Mouse (Mus musculus) R1 (cell line): ENCODE measurements around the gene Gng8.

Source experiments
- DNase-seq: peaks from one replicate; pipeline ENCODE4 v3.0.0-alpha.2; 2018; ENCODE audit warnings: low read depth, low spot score

The Gng8 gene

GRCm38 (mm10) chr7:16891641-16892351 lies at the start of gene Gng8:
TSS of gene Gng8 (plus strand) at chr7:16891786.
- DNase-seq = peak; percentile 93

GRCm38 (mm10) chr7:16842645-16843063 lies 48.9 kb upstream of the Gng8 start, which contains the start of gene Prkd2:
TSS of gene Prkd2 (plus strand) at chr7:16842902.
- peak; percentile 83 for DNase-seq

- no peak for DNase-seq
Measured at GRCm38 (mm10) chr7:16843441-16844171, 48.0 kb upstream of the Gng8 start.

DNA sequence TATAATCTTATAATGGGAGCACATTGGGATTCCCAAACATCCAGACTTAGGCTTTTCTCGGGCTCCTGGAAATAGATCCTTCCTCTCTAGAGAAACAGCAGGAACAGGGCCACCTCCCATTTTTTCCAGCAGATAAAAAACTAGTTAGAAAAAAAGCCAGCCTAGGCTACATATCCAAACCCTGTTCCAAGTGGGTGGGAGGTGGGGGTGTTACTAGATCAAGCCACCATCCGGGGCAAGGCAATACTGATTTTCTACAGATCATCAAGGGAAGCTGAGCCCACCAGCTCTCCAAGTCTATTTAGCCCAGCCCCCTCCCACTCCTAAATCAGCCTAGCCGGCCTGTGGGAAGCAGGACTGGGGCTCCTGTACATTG lies 46.9 kb upstream of the Gng8 start:
- DNase-seq = no peak

DNA sequence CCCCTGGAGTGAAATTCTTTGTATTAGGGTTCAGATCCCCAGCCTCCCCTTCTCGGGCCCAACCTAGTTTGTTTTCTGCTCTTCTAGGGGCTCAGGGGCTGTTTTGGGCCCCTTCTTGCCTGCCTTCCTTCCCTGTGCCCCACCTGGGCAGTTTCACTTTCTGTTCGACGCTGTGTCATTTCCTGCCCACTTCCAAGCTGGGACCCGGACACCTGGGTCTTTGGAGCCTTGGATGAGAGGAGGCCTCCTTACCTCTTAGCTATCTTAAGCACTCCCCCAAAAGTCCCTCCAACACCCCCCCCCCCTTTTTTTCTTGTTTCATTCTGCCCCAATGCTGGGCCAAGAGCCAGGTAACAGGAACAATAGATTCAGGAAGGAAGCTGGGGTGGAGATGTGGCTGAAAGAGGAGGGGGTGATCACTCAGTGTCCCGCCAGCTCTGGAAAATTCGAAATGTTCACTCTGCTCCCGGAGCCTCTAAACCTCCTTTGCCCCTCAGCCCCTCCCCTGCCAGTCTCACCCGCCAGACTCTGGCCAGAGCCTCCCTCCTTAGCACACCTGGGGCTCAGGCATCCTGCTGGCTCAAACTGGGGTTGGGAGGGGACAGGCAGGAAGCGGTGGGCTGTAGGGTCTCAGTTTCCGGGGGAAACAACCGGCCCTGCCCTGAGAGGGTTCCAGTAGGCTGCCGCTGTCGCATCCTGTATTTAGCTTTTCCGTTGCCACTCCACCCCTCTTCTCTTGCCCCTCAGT lies 46.3 kb upstream of the Gng8 start:
- DNase-seq = no peak

- peak; percentile 37 for DNase-seq
Measured at GRCm38 (mm10) chr7:16845820-16846167, 45.8 kb upstream of the Gng8 start.

- DNase-seq = no peak
Measured at GRCm38 (mm10) chr7:16846775-16847174, 44.8 kb upstream of the Gng8 start.

- DNase-seq = no peak
Measured at GRCm38 (mm10) chr7:16847507-16847906, 44.1 kb upstream of the Gng8 start.

GRCm38 (mm10) chr7:16848579-16848978 lies 43.0 kb upstream of the Gng8 start:
- peak; percentile 73 for DNase-seq

- no peak for DNase-seq
Measured at GRCm38 (mm10) chr7:16851636-16852035, 40.0 kb upstream of the Gng8 start.

DNA sequence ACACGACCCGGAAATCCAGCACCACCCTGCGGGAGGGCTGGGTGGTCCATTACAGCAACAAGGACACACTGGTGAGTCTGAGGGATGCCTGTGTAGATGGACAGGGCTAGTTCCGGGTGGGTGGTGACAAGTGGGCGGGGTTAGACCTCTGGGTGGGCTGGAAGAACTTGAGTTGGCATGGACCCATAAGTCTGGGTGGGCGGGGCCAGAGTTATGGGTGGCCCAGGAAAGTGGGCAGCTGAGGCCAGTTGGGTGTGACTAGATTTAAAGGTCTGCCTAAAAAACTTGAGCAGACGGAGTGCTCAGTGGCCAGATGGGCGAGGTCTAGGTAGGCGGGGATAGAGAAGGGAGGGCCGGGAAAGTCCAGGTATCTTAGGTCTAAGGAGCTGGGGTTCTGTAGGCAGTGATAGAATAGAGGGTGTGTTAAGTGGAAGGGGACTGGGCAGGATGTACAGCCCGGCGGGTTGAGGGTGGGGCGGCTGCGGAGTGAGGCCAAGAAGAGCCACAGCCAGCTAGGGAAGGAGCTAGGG lies 38.2 kb upstream of the Gng8 start:
- no peak for DNase-seq

DNA sequence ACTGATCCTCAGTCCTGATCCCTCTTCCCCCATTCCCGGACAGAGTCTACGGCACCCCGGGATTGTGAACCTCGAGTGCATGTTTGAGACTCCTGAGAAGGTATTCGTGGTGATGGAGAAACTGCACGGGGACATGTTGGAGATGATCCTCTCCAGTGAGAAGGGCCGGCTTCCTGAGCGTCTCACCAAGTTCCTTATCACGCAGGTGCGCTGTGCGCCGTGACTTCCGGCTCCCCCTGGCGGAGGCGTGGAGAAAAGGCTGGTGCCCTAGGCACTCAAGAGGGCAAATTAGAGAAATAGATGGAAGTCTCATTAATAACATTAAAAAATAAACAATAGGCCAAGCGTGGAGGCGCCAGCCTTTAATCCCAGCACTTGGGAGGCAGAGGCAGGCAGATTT lies 33.2 kb upstream of the Gng8 start:
- DNase-seq = peak; percentile 74

- DNase-seq = peak; percentile 82
Measured at GRCm38 (mm10) chr7:16859902-16860651, 31.5 kb upstream of the Gng8 start.

GRCm38 (mm10) chr7:16867488-16867887 lies 24.1 kb upstream of the Gng8 start:
- no peak for DNase-seq

GRCm38 (mm10) chr7:16869497-16869896 lies 22.1 kb upstream of the Gng8 start:
- peak; percentile 96 for DNase-seq

- peak; percentile 64 for DNase-seq
Measured at GRCm38 (mm10) chr7:16871600-16871999, 20.0 kb upstream of the Gng8 start.

DNA sequence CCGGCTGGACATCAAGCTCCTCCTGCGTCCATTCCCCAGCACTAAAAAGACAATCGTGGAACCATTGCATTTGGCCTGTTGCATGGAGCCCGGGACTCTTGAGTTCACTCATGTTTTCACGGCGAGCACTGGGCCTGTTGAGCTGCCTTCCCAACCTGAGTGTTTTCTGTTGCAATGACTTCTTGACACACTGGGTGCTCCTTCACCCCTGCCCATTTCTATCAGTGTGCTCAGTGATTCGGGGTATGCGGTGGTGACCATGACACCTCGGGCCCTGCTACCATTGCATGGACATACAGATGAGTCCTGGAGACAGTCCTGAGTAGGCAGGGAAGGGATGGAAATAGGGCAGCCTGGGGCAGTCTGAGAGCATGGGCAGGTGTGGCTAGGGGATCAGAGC lies 19.1 kb upstream of the Gng8 start:
- DNase-seq = no peak

- no peak for DNase-seq
Measured at GRCm38 (mm10) chr7:16873392-16873791, 18.2 kb upstream of the Gng8 start.

DNA sequence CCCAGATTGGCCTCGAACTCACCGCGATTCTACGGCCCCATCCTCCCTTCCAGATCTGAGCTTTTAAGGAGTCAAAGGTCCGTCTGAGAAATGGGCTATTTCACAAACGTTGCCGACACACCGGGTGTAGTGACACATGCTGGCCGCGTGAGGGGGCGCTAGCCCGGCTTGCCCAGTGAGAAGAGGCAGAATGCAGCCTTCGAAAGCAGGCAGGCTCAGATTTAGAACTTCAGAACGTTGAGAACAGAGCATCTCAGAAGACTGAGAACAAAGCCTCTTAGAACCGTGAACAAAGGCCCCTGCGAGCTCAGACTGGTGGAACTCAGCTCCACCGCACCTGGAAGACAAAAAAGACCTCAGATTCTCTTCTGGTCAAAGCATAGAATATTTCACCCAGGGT lies 17.4 kb upstream of the Gng8 start:
- DNase-seq = peak; percentile 89

GRCm38 (mm10) chr7:16874756-16875309 lies 16.8 kb upstream of the Gng8 start:
- DNase-seq = peak; percentile 100

- DNase-seq = no peak
Measured at GRCm38 (mm10) chr7:16875310-16875325, 16.5 kb upstream of the Gng8 start, which contains the start of gene Dact3. TSS of gene Dact3 (plus strand) at chr7:16875317.

DNA sequence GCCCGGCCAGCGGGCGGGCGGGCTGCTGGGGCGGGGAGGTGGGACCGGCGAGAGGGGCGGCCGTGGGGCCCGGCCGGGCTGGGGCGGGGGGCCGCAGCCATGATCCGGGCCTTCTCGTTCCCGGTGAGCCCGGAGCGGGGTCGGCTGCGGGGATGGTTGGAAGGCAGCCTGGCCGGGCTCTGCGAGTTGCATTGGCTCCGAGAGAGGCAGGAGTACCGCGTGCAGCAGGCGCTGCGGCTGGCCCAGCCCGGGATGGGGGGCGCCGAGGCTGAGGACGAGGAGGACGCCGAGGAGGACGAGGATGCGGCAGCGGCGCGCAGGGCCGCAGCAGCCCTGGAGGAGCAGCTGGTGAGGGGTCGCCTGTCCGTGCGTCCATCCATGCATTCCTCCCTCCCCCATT lies 16.3 kb upstream of the Gng8 start:
- no peak for DNase-seq
